Mouse (Mus musculus) left cerebral cortex, postnatal 14 days (tissue): ENCODE results near the gene Tex19.1. TPM values are rescaled to one million over a fixed set of nuclear protein-coding genes. Genes with fewer than 3 reads are reported as not detected.
"Not testable (repeated sequence)": the region's sequence is repeated elsewhere in the genome, so short reads cannot be mapped to it uniquely, and the experiment has no call there.

ENCODE experiments used
- DNase-seq, 2 experiments: peaks; one replicate each; pipeline ENCODE4 v3.0.0; 2021 to 2022; ENCODE audit warnings: low spot score in 2 of 2, mixed read lengths in 1 of 2
- intact Hi-C: fragments of 180-260 bp; cut with DNase I; formaldehyde crosslinking; loops from one replicate; pipeline ENCODE4 v1.15.1; 2025
- long read RNA-seq, 2 experiments: library from polyadenylated mRNA; stranded (forward); transcript quantifications; one replicate each; pipeline ENCODE4 v2.0.0; 2021
- total RNA-seq, 2 experiments: library from RNA; stranded (reverse); gene quantifications; 2 replicates each; pipeline ENCODE4 v1.2.3; 2021

Tex19.1 gene
- total RNA-seq, result not detected
- long read RNA-seq, experiment 1, result 0 reads
- long read RNA-seq, experiment 2, result 0 reads

DNA sequence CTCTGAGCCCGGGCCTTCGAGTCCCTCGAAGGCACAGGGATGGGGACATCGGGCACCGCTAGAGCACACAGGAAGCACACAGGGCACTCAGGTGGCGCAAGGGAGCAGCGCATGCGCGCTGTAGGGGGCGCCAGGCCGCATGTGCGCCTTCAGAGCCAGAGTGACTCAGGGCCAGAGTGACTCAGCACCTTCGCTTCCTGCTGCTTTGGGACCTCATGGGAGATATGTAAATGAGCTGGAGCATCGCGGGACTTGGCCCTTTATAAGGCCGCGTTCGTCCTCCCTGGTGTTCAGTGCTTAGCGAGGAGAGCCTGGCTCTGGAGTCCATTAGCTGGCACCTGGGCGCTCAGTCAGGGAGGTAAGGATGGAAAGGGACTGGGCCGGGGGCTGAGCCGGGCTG is at the start of gene Tex19.1:
Tex19.1 (plus strand) TSS at position 279 of the 400 bp plus-strand sequence.
- DNase-seq, result no peak
- intact Hi-C loops, result no loop called here

- intact Hi-C loops, result no loop called here
- no peak for DNase-seq
Measured at GRCm38 (mm10) chr11:121099762-121100161, 46.2 kb upstream of the Tex19.1 start.

- no peak for DNase-seq
- intact Hi-C loops, result no loop called here
Measured at GRCm38 (mm10) chr11:121100692-121101091, 45.3 kb upstream of the Tex19.1 start.

DNA sequence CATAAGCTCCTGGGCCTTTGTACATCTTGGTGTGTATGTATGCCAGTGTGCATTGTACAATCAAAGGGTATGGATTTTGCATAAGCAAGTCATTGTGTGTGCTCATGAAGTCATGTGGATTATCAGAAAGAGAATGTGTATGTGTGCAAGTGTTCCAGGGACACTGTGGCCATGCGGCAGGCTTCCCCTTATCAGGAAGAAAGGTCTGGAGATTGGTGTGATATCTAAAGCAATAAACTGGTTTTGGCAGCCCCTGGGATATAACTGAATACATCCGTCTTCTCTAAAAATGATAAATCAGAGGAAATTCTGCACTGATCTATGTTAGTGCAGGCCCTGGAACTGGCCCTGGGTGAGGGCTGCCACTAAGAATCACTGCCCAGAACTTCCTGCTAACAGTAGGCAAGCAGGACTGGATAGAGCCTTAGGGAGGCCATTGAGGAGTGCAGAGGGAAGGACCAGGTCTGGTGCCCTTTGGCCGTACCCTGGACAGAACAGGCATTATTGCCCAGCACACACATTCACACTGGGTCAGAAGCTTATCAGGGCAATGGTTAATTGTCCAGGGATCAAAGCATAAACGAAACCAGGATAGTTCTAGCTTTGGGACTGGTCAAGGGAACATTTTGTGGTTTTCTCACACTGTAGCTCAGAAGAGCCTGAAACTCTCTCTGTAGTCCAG is 44.7 kb upstream of the Tex19.1 start:
- DNase-seq, result no peak
- intact Hi-C loops, result no loop called here

- intact Hi-C loops, DNase-seq: not testable (repeated sequence)
Measured at GRCm38 (mm10) chr11:121107242-121107641, 38.7 kb upstream of the Tex19.1 start.

DNA sequence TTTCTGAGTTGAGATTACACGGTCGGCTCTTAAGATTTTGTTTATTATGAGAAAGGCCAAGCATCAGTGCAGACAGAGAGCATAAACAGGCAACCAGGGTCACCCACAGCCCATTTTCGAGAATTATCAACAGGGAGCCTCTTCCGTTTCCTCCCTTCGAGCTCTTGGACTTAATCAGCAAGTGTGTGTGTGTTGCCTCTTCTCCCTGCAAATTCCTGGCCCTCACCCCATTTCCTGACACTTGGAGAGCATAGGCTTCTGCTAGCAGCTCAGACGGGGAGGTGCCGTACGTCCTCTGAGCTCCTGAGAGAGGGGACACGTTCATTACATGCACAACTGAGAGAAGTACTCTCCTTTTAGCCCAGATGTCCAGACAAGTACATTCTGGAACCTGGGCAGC is 37.9 kb upstream of the Tex19.1 start:
- intact Hi-C loops, result no loop called here
- no peak for DNase-seq

GRCm38 (mm10) chr11:121109986-121110385 is 36.0 kb upstream of the Tex19.1 start:
- intact Hi-C loops, result no loop called here
- DNase-seq, result peak; percentile 18 to 28

DNA sequence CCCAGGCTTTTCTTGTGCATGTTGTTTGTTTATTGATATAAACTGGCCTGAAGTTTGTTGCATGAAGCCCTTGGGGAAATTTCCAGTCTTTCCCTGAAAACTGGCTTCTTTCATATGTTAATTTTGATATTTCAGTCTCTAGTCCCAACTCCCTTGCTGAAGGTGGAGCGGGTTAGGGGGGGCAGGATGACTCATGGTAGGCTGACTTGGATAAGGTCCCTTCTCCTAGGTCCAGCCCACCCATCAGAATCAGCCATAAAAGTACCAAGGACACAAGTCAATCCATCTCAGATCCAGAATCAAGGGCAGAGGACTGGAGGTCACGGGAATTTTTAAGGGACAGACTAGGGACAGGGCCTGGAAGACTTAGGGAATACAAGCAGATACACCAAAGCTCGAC is 34.9 kb upstream of the Tex19.1 start:
- intact Hi-C loops, result no loop called here
- DNase-seq, result no peak

DNA sequence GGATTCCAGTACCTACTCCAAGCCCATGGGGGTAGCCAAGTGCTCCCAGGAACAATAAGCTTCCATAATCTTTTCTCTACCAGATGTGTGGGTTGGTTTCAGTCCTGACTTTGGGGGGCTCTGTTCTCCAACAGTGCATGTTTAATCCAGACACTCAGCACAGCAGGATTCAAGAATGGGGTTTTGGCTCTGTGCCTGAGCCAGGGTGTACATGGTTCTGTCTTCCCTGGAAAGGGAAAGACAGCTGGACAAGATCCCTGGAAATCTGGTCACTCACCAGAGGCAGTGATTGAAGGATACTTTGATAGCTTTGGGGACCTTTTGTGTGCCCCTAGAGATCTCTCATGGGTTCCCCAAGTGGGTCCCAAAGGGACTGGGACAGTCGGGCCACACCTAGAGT is 34.3 kb upstream of the Tex19.1 start:
- DNase-seq, result no peak
- intact Hi-C loops, result no loop called here

DNA sequence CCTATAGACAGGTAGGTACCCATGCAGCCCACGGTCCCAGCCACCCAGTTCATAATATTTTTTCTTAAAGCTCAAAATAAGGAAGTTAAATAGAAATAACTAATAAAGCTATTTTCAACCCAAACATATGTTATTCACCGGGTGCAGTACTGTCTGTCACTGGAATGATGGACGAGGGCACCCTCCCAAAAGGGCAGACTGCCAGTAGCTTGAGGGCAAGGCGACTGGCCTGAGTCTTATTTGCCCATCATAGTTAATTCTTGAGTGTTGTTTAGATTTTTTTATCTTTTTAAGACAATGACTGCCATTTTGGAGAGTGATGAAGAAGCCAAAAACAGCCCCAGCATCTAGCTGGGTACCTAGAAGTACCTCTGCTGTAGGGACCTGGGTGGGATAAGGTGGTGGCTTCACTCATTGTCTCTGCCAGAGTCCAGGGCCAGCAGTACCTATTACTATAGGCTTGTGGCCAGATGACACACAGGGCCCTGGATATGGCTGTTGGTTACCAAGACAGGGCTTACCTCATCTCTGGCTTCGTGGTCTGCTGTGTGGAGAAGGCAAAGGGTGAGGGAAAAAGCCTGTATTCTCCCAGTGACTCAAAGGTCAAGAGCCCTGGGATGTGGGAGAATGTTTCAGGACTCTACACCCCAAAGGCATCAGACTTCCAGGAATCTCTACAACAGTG is 33.7 kb upstream of the Tex19.1 start:
- no peak for DNase-seq
- intact Hi-C loops, result no loop called here

GRCm38 (mm10) chr11:121118106-121118505 is 27.8 kb upstream of the Tex19.1 start:
- intact Hi-C loops, result no loop called here

GRCm38 (mm10) chr11:121118577-121118976 is 27.4 kb upstream of the Tex19.1 start, which contains the start of gene Tex19.2:
Gene Tex19.2, minus strand, starts transcription at chr11:121118677.
- intact Hi-C loops, result no loop called here

More at GRCm38 (mm10) chr11:121118106-121118505, 27.8 kb upstream of the Tex19.1 start:
- no peak for DNase-seq

GRCm38 (mm10) chr11:121121151-121121550 is 24.8 kb upstream of the Tex19.1 start:
- intact Hi-C loops, result no loop called here
- DNase-seq, result no peak

More at GRCm38 (mm10) chr11:121118577-121118976, 27.4 kb upstream of the Tex19.1 start, which contains the start of gene Tex19.2:
- DNase-seq, result no peak

DNA sequence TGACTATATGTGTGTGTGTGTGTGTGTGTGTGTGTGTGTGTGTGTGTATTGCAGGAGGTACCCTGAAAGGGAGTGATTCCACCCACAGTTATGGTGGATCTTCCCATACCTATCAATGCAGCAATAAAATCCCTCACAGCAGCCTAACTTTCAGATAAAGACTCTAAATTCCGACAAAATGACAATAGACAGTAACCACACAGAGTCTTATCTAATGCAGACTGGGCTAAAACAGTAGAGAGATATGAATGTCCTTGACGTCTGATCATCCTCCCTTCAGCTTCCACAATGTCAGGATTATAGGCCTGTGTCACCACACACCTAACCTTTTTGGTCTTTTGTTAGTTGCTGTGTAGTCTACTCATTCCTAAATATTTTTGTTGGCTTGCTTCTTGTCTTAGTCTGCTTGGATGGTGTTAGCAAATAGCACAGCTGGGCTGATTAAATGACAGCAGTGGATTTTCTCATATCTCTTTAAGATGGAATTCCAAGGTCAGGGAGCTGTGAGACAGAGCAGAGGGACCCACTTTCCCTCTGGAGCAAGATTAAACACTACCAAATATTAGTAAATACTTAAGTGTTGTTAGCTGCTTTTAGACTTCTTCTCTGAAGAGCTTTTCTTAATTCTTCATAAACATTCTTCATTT is 23.8 kb upstream of the Tex19.1 start:
- DNase-seq, result no peak
- intact Hi-C loops, result no loop called here

DNA sequence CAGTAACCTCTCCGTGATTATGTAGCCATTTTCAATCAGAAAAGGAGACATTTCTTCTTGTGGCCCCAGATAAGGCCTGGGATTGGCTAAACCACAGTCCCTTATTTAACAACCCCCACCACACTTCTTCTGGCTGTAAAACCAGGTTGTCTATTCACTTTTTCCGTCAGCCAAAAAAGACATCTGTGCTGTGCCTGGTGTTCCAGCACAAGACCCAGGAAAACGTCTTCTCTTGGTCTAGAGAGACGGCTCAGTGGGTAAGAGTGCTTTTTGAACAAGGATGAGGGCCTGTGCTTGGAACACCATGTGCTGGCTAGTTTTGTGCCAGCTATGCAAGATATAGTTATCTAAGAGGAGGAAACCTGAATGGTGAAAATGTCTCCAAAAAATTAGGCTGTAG is 22.5 kb upstream of the Tex19.1 start:
- intact Hi-C loops, result no loop called here
- peak in 1 of 2 experiments; percentile 15 for DNase-seq

GRCm38 (mm10) chr11:121125522-121126172 is 20.3 kb upstream of the Tex19.1 start:
- intact Hi-C loops, result no loop called here
- no peak for DNase-seq

GRCm38 (mm10) chr11:121126395-121126794 is 19.5 kb upstream of the Tex19.1 start:
- no peak for DNase-seq
- intact Hi-C loops, result no loop called here

GRCm38 (mm10) chr11:121127441-121127840 is 18.5 kb upstream of the Tex19.1 start:
- DNase-seq, result no peak
- intact Hi-C loops, result no loop called here

GRCm38 (mm10) chr11:121129616-121130015 is 16.3 kb upstream of the Tex19.1 start:
- intact Hi-C loops, result no loop called here
- no peak for DNase-seq

DNA sequence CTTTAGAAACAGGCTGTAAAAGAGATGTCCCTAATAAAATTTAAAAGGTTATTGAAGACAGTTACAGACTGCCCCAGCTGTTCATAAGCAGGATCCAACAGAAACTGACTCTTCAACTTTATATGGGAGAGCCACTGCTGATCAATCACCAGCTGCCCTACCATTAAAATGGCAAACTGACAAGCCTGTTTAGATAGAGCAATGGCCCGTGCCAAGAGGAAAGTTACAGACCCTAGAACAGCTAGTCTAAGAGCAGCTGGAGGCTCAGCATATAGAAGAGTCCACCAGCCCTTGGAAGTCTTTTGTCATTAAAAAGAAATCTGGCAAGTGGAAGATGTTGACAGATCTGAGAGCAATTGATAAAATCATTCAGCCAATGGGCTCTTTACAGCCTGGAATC is 11.3 kb upstream of the Tex19.1 start:
- intact Hi-C loops, result no loop called here

More for the DNA sequence above, 11.3 kb upstream of the Tex19.1 start:
- no peak for DNase-seq
